Mouse (Mus musculus) spleen, adult 12 weeks (tissue): ENCODE results near the gene Oard1.
A peak's percentile ranks its signal among the peaks of the same experiment; 100 is the strongest.

ENCODE experiments used
- DNase-seq: peaks from one replicate; pipeline ENCODE4 v3.0.0; 2022; ENCODE audit warnings: low spot score

The Oard1 gene

DNA sequence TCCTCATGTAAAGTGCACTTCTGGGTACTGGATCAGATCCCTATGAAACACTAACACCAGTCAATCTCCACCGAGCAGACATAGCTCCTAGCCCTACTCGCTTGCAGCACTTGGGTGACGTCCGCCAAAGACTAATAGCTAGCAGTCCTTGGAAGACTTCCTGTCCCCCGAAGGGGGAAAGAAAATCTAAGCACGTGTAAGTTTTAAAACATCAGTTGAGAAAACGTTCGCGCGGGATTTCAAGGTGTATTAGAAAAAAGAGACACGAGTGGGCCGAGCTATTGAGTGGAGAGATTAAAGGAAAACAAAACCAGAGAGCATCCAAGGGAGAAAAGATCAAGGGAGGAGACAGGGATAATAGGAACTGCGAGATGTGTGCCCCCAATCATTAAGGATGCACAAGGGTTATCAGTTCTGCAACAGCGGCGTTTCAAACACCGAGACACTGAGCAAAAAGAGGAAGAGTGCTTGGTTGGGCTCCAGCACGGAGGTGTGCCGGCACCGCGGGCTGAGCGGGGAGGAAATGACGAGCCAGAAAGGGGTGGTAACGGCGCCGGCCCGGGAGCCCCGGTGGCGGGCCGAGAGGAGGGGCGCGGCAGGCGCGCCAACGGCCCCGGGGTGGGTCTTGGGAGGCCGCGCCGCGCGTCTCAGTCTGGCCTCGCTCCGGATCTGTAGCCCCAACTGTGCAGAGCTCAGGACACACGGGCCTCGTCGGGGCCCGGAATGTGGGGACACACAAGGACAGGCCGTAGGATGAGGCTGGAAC lies 1.1 kb upstream of the Oard1 start:
- DNase-seq, result peak; percentile 73

DNA sequence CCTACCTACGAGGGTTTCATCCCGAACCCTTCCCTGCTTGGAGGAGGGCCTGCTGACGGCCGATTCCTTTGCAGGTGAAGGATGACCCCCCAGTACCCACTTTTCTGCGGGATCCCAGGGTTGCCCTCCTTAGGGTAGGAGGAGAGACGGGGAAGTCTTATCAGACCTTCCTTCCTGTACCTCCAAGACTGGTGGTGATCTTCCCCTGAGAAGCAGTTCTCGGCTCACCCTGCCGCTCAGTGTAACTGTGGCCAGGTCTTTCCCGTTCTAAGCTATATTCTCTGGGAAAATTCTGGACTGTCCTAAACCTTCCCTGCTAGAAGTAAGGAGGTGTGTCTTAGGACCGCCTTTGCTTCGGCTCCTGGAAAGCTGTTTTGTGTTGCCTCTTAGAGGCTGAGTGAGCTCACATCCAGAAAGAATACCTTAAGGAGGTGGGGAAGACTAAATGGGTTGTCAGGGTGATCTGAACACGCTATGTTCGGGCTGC lies 528 bp downstream of the Oard1 start:
- DNase-seq, result no peak

DNA sequence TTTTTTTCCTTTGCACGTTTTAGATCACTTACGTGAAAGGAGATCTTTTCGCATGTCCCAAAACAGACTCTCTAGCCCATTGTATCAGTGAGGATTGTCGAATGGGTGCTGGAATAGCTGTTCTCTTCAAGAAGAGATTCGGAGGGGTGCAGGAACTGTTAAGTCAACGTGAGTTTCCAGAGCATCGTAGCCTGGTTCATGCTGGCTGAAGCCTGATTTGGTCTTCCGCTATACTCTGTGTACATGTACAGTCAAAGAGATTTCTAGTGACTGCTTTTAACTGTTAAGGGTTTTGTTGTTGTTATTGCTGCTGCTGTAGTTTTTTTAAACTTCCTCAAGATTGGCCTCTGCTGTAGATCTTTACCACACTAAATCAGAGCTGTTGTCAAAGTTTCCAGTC lies 1.4 kb downstream of the Oard1 start:
- DNase-seq, result no peak

DNA sequence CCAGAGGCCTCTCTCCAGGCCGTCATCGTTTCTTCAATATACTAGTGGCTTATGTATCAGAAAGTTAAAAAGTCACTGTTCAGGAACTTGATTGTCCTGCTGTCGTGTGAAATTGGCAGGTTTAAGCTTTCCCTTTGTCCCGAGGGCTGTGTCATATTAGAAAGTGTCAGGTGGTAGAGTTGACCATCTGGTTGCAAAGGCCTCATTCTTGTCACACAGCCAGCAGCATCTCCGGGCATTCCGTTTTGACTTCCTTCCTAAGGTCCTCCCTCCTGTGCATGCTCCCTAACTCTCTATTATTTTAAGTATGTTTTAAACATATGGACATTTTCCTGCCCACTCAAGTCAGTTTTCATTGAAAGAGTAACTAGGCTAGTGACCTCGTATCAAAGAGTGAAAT lies 6.2 kb downstream of the Oard1 start:
- DNase-seq, result no peak

DNA sequence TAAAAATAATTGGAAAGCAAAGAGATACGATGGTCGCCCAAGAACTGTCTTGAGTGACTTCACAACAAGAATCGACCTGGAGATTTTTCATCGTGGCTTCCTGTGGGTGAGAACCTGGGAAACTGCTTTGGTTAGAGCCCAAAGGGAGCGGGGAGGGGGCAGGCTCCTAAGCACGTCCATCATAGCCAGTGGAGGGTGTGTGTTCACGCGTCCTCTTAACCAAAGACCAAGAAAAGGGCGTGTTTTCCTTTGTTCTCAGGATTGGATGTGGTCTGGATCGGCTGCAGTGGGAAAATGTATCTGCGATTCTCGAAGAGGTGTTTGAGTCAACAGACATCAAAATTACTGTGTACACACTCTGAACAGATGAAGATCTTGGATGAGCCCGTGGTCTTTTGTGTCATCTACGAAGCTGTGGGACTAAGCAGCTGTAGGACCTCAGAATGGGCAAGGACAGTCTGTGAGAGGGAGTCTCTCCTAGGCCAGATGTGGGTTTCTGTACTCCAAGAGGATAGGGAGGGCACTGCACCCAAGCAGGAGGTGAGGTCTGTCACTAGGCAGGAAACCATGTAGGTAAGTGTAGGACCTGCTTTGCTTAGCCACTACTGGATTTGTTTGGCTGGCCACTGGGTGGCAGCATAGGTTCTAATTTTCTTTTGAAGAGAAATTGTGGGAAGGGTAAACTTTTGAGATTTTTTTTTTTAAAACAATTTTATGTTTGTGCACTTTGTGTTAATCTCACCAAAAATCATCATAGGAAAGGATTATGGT lies 6.8 kb downstream of the Oard1 start:
- DNase-seq, result no peak

DNA sequence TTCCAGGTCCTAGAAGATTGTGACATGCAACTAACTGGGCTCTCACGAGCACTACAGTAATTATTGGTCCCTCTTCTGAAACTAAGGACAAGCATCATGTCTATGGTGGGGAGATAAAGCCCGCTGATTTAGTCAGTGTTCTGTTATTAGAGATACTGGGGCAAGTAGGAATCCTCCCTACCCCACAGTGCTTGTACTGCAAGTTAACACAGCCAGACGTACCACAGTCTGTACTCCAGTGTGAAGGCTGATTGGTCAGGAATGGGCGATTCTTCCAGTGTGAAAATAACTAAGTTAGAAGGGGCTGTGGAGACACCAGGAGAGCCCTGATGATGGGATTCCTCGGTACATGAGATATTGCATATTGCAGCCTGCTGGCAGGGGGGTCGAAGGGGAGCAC lies 7.7 kb downstream of the Oard1 start:
- no peak for DNase-seq

DNA sequence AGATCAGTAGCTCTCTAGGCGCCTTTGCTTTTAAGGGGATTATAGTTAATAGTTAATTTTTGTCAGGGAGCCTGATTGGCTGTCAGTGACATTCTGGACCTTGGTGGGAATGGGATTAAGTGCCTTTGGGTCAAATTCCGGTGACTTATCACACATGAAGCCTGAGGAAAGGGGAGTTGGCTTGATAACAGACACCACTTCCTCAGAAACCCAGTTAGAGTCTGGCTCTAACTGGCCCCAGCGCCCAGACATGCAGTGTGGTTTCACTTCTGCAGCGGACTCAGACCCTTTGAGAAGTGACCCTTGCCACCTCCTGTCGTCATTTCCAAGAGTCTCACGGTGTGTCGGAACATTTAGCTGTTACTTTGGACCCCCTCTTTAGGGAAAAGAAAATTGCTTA lies 8.4 kb downstream of the Oard1 start:
- DNase-seq, result no peak

DNA sequence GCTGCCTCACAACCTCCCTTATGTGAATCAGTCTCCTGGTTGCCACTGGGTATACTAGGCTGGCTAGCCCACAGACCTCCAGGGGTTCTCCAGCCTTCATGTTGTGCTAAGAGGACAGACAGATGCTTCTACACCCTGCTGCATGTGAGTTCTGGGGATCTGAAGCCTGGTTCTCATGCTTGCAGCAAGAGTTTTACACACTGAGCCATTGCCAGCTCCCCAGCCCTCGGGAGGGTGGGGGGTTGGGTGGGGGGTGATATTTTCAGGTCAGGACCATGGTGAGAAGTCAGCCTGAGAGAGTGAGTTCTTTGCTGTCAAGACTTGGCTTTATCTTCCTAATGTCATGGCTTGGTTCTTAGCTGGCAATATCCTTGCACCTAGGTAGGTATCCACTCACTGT lies 9.0 kb downstream of the Oard1 start:
- no peak for DNase-seq

DNA sequence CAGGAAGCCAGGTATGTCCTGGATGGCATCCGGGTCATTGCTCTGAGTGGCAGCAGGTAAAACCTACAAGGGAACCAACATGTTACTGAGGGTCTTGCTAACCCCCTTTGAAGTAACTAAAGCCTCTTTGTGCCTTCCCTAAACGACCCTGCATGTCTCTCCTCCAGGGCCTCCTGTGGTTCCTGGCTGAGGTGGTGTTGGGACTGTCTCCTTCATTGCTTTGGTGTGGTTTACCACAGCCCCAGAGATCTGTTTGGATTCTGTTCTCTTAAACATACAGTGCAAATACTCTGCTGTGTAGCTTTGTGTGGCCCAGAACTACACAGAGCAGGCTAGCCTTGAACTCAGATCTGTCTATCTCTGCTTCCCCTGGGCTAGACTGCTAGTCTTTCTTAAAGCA lies 9.8 kb downstream of the Oard1 start:
- no peak for DNase-seq

DNA sequence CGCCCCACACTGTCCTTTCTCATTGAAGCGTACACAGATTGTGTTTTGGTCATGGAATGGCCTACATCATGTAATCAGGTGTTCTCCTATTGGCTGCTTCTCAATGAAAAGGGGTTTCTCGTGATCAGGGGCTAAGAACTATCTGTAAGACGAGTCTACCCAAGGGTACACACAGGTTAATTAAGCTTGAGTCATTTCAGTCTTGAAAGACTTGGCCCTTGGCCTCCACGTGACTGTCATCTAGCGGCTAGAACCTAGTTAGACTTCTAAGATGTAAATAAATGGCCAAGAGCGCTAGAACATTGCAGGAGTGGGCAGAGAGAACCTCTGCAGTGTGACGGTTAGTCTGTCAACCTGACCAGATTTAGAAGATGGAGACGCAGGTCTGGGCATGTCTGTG lies 14.4 kb downstream of the Oard1 start:
- no peak for DNase-seq

DNA sequence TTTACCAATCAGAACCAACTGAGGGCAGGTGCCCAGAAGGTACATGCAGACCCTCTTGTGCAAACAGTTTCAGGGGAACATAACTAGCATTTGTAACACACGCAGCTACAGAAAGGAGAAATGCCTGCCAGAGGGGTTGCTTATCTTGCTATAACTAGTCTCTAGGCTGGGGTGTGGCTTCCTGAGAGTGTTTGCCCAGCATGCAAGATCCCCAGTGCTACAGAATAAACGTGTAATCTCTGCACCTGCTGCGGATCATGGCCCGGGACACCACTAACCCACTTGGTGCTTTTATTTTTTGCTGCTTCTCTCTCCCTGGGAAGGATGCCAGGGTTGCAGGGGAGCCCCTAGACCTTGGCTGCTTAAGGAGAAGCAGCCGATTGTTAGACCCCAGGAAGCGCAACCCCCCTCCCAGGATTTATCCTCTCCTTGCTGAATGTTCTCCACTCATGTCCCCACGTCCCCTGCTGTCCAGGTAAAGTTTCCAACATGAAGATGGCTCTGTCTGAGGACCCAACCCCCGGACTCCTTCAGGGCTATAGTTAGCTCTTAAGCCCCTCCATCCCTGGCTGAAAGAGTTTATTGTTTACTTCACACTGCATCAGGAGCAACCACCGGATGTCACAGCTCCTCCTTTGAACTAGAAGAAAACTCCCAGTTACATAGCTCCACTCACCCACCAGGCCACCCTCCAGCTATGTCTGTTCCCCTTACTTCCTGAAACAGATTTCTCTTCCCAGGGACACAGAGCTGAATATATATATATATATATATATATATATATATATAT lies 16.2 kb downstream of the Oard1 start:
- no peak for DNase-seq

DNA sequence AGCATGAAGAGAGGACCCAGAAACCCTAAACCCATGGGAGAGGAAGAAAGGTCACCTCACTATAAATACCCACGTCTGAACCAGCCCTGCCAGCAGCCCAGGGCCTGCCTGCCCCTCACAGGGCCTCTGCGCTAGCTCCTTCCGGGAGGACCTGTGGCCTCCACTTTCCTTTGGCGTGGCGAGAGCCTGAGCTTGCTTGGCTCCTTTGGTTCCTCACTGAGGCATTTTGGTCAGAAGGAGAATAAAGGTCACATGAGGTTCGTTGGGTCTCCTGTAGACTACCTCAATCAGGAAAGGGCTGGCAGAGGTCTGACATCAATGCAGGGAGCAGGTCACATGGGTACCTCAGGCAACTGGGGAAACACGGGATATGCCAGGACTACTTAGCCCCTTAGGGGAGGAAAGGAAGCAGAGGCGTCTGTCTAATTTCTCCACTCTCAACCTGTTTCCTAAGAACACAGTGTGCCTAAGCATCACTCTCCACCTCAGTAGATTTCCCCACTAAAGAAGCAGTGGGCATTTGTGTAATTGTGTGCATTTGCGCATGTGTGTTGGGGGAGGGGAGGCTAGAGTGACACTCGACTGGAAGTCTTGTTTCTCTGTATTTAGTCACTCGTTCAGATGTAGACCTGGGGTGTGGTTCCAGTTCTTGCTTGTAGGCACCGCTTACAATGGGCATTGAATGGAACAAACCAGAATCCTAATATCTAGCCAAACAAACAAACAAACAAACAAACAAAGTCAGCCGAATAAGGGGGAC lies 17.4 kb downstream of the Oard1 start:
- DNase-seq, result no peak

DNA sequence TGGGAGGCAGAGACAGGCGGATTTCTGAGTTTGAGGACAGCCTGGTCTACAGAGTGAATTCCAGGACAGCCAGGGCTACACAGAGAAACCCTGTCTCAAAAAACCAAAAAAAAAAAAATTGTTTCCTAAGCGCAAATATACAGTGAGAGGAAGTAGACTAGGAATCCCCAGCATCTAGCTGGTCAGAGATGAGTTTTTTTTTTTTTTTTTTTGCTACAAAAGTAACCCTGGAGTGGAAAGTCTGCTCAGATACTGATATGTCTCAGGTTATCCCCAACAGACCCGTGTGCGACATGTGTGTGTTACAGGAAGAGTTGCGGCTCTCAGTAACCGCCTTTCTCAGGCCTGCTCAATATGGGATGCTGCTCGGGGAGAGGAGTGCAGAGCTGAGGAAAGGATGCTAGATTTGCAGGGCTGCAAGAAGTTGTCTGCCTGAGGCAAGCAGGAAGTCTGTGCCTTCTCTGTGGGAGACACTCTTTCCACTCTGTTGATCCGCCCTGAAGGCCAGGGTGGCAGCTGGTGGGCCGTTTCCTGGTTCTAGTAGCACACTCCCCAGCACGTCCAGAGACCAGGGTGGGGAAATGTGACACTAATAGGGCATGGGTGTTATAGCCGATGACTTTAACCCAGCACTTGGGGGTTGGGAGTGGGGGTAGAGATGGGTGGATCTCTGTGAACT lies 18.2 kb downstream of the Oard1 start:
- no peak for DNase-seq

DNA sequence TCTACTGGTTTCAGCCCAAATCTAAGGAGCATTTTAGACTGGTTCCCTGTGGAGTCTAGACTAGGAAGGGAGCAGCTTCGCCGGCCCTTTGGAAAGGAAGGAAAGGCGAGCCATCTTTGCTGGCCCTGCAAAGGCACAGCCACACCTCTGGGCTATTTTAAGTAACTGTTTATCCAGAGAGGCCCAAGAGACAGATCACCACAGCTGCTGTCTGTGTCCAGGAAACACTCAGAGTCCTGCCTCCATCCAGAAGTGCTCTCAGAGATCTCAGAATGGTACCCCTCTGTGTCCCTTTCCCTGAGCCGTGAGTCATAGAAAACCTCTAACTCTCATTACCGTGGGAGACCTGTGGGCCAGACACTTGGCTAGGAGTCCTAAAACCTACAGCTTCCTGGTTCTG lies 20.6 kb downstream of the Oard1 start:
- DNase-seq, result no peak

DNA sequence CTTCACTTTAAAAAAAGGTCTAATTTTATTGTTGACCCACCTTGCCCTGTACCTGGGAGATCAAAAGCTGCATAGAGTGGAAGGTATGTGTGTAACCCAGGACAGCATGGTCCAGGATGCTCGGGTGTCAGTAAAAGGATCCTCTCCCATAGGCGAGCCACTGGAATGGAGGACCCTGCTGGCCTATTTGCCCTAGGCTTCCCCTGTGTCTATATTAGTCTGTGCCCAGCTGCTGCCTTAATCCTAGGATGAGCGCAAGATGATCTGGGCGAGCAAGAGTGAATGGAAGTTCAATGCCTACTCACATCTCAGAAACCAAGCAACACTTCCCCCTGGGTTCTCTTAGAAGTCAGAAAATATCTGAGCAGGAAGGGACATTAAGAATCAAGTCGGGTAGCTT lies 21.2 kb downstream of the Oard1 start:
- DNase-seq, result no peak

DNA sequence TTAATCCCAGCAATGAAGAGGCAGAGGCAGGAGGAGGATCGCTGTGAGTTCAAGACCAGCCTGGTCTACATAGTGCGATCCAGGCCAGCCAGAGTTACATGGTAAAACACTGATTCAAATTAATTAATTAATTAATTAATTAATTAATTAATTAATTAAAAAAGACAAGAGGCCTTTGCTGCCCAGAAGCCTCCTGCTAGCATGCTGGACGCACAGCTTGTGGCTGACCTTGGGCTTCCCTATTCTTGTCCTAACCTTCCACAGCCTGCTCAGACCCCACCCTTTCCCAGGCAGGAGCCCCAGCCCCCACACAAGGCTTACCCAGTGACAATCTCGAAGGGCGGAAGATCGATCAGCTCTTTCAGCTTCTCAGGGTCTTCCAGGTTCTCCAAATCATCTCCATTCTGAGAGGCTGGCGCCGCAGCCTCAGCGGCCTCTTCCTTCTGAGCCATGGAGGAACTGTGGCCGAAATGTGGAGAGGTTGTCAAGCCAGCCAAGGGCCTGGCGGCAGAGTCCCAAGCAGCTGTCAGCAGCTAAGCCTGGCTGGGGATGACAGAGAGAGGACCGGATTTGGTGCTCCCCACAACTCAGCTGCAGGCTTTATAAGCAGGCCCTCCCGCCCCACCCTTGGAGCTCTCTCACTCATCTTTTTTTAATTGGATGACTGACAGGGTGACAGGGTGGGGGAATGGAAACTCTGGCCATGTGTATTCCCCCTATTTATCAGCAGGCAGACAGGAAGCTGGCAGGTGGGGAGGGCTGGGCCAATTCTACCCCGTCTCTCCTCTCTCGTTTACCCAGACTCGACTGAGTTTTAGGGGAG lies 22.6 kb downstream of the Oard1 start, which contains the start of gene Apobec2:
Apobec2 (minus strand) TSS at position 773 of the 823 bp plus-strand sequence.
- DNase-seq, result no peak

DNA sequence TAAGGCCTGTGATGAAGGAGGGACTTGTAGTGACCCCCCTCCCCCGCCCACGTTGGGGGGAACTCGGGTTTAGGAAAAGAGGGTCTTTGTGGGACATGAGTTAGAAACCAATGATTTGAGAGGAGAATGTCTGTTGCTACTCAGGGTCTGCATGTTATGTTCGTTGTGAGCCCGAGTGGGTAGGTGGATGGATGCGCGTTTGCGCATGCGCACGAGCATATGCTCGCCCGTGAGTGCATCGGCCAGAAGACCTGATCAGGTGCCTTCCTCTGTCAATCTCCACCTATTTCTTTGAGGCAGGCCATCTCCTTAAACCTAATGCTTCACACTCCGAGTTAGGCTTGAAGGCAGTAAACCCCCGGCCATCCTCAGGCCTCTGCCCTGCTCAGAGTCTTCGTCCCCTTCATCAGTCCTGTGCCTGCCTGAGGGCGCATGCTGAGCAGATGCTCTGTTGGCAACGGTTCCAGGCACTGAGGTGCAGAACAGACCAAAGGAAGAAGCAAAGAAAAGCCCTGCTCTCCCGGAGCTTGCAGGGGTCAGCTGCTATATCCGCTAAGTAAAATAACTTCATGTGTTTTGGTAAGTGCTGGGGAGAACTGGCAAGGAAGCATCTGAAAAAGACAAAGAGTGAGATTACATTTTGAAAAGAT lies 23.3 kb downstream of the Oard1 start:
- no peak for DNase-seq

DNA sequence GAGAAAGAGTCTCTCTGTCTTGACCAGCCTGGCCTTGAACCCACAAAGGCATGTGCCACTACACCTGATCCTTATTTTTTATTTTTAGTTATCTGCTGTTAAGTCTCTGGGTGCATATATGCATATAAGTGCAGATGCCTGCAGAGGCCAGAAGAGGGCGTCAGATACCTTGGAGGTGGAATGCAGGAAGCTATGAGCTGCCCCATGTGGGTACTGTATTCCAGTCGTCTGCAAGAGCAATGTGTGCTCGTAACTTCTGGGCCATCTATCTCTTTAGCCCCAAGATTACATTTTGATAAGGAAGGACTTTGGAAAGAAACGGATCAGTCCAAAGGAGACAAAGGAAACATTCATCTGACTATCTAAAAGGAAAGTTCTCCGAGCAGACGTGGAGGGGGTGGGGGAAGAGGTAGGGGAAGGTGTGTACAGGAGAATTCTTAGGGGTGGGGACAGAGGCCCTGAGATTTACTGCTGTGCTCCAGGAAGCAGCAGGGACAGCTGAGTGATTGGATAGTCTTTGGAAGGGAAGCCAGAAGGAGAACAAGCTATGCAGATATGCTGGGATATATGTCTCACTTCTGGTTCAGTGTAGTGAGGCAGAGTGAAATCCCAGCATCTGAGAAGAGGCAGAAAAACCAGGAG lies 24.0 kb downstream of the Oard1 start:
- no peak for DNase-seq

DNA sequence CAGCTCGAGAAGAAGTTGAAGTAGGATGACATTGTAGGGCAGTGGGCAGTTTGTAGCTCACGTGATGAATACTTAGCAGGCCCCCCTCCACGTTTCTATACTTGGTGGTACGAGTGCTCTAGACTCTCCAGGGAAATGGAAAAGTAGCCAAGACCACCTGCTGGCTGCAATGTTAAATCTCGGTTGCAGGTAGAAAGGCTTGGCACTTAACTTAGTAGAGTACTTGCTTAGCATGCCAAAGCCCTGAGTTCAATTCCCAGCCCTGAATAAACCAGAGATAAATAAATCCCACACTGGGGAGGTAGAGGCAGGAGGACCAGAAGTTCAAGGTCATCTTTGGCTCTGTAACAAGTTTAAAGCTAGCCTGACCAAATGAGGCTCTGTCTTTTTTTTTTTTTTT lies 24.7 kb downstream of the Oard1 start:
- no peak for DNase-seq
